Comparison of ENCODE assay signal across 27 mouse cellular contexts in genomic region chr11:85241226-85241625, GRCm38 (mm10).
"Had no signal": no experiment of that assay in that cellular context is flagged by ENCODE, and none has a peak within 500 bp of the region (broad histone marks: within the 10 kb centered on the region; RNA-seq: fewer than 3 reads in every experiment).

No protein-coding gene starts in this region.

- H3K27me3 ChIP-seq: heart, embryonic 13.5 days; heart, embryonic 15.5 days; hindbrain, embryonic 13.5 days; hindbrain, embryonic 15.5 days; intestine, embryonic 15.5 days; kidney, embryonic 15.5 days; limb, embryonic 13.5 days; limb, embryonic 15.5 days; liver, embryonic 12.5 days had no signal

- ATAC-seq: inflammation-experienced regulatory T-cells, adult 6 months; intestine, embryonic 15.5 days; liver, embryonic 12.5 days had no signal

- H3K27ac ChIP-seq: gastrocnemius, adult 2 months; heart, embryonic 13.5 days; heart, embryonic 15.5 days; hindbrain, embryonic 13.5 days; hindbrain, embryonic 15.5 days; intestine, embryonic 15.5 days; kidney, embryonic 15.5 days; kidney, postnatal 0 days; limb, embryonic 13.5 days; limb, embryonic 15.5 days; liver, embryonic 12.5 days; liver, embryonic 14.5 days had no signal

- H3K4me2 ChIP-seq: heart, embryonic 11.5 days; heart, embryonic 13.5 days; heart, embryonic 15.5 days; hindbrain, embryonic 13.5 days; hindbrain, embryonic 15.5 days; intestine, embryonic 15.5 days; kidney, embryonic 15.5 days; limb, embryonic 13.5 days; limb, embryonic 15.5 days; liver, embryonic 12.5 days had no signal

- H3K4me3 ChIP-seq: gastrocnemius, adult 2 months; heart, embryonic 13.5 days; heart, embryonic 15.5 days; hindbrain, embryonic 13.5 days; hindbrain, embryonic 15.5 days; intestine, embryonic 15.5 days; kidney, embryonic 15.5 days; limb, embryonic 13.5 days; limb, embryonic 15.5 days; liver, embryonic 12.5 days had no signal

- H3K9me3 ChIP-seq: heart, embryonic 13.5 days; heart, embryonic 15.5 days; hindbrain, embryonic 13.5 days; hindbrain, embryonic 15.5 days; intestine, embryonic 15.5 days; kidney, embryonic 15.5 days; limb, embryonic 13.5 days; limb, embryonic 15.5 days; liver, embryonic 12.5 days had no signal

- H3K9ac ChIP-seq: heart, embryonic 13.5 days; heart, embryonic 15.5 days; hindbrain, embryonic 13.5 days; hindbrain, embryonic 15.5 days; intestine, embryonic 15.5 days; kidney, embryonic 15.5 days; limb, embryonic 13.5 days; limb, embryonic 15.5 days; liver, embryonic 12.5 days; liver, embryonic 14.5 days had no signal

- DNase-seq: gastrocnemius, adult 2 months; gastrocnemius, postnatal 10 days; gastrocnemius, postnatal 25 days; heart, adult 18-20 months; heart, postnatal 14 days; heart, postnatal 36 days; kidney, adult 11 months; kidney, adult 2 months; kidney, adult 9 months; kidney, postnatal 14 days; kidney, postnatal 36 days; layer of hippocampus, adult 9-11 months; layer of hippocampus, postnatal 36 days; left cerebral cortex, postnatal 4 days had no signal

- H3K36me3 ChIP-seq: heart, embryonic 15.5 days; hindbrain, embryonic 13.5 days; hindbrain, embryonic 15.5 days; intestine, embryonic 15.5 days had no signal

- H3K4me1 ChIP-seq: heart, embryonic 13.5 days; heart, embryonic 15.5 days; hindbrain, embryonic 13.5 days; hindbrain, embryonic 15.5 days; intestine, embryonic 15.5 days; kidney, embryonic 15.5 days; limb, embryonic 13.5 days; limb, embryonic 15.5 days; liver, embryonic 12.5 days had no signal
